In genomic region chr11:11557173-11557967, GRCm38 (mm10) we compare ENCODE assay signal across 8 mouse cellular contexts.
DNase-seq lines count a peak whose midpoint lies in the region; ATAC-seq and TF ChIP-seq lines count a peak whose summit lies in the region.

No protein-coding gene starts in this region.

- no peak for TF ChIP-seq POLR2A in brain, embryonic 14.5 days (IDR thresholded peaks at IDR 0.05; ENCODE audit: borderline replicate concordance, extremely low read depth, insufficient read depth, insufficient read length, poor library complexity, severe bottlenecking)

- no peak overlapping the region for H3K9ac ChIP-seq in heart, embryonic 12.5 days

- H3K4me1 ChIP-seq in heart, embryonic 12.5 days (replicated peaks), result no peaks in the 10 kb centered on the region

- TF ChIP-seq CTCF in brain, embryonic 14.5 days (IDR thresholded peaks at IDR 0.05; ENCODE audit: borderline replicate concordance, extremely low read depth, insufficient read depth, insufficient read length), result peak; percentile 79; the same call in 1 of the 2 replicates

- no peaks in the 10 kb centered on the region for H3K27me3 ChIP-seq in heart, embryonic 12.5 days (replicated peaks)

- no peak overlapping the region for H3K4me3 ChIP-seq in heart, embryonic 12.5 days

- H3K36me3 ChIP-seq in heart, embryonic 12.5 days, result no peaks in the 10 kb centered on the region

- WGBS in heart, embryonic 12.5 days, result 40% methylated on average over 11 of the region's 11 CpGs

- H3K9me3 ChIP-seq in heart, embryonic 12.5 days (replicated peaks), result no peaks in the 10 kb centered on the region

- DNase-seq in heart, adult 11 months, result peak; percentile 87
- DNase-seq in CD8-positive naive resting alpha-beta T cell, adult 2 months (ENCODE audit: low read depth in 2 of 2, low spot score in 2 of 2), result peak; percentile 77 to 89
- DNase-seq in brain, embryonic 14.5 days (ENCODE audit: low read depth), result peak; percentile 62
- peak; percentile 31 to 42 for DNase-seq in frontal cortex, postnatal 25 days (ENCODE audit: low spot score in 2 of 2)
- DNase-seq in layer of hippocampus, adult 9-11 months, result peak; percentile 40
- peak; percentile 82 for DNase-seq in lung, postnatal 36 days
- DNase-seq in spleen, postnatal 36 days (ENCODE audit: low spot score in 2 of 2), result peak; percentile 82 to 86

- no peak for ATAC-seq in heart, embryonic 12.5 days (ENCODE audit: insufficient number of reproducible peaks, low FRiP score)

- no peak overlapping the region for H3K4me2 ChIP-seq in heart, embryonic 12.5 days

- H3K27ac ChIP-seq in heart, embryonic 12.5 days (ENCODE audit: poor library complexity, severe bottlenecking), result no peak overlapping the region

Comparison
In these comparisons a context has a peak if more than half of its experiments do, and no peak if none do; other contexts are left out.
1. DNase-seq: peak in every context shown above with its lines; median percentile 87 in heart, adult 11 months; 84 in spleen, postnatal 36 days; 83 in CD8-positive naive resting alpha-beta T cell, adult 2 months; 82 in lung, postnatal 36 days; 62 in brain, embryonic 14.5 days; 40 in layer of hippocampus, adult 9-11 months; 36 in frontal cortex, postnatal 25 days.